Mouse (Mus musculus) MEL (cell line): ENCODE measurements around the gene Pla2g2f.

Experiments
- CHD2 ChIP-seq: IDR thresholded peaks from 2 replicates; pipeline ENCODE4 v1.6.1; 2011; ENCODE audit warnings: low read length, improper control_type of control experiment
- CTCF ChIP-seq, 3 experiments: IDR thresholded peaks in 2 of 3; conservative IDR thresholded peaks in 1 of 3; 2 replicates each; pipeline ENCODE4 v1.5.1; 2011 to 2012; ENCODE audit warnings: low read length in 3 of 3, low read depth in 2 of 3, mild to moderate bottlenecking in 2 of 3, improper control_type of control experiment in 1 of 3, inconsistent platforms in 1 of 3, mixed read lengths in 1 of 3, moderate library complexity in 1 of 3; ENCODE audit not compliant: control insufficient read depth in 1 of 3, insufficient read depth in 1 of 3, poor library complexity in 1 of 3, severe bottlenecking in 1 of 3
- E2F4 ChIP-seq: IDR thresholded peaks from 2 replicates; pipeline ENCODE4 v1.6.1; 2011; ENCODE audit warnings: low read depth, low read length, improper control_type of control experiment, borderline replicate concordance
- ELF1 ChIP-seq: IDR thresholded peaks from 2 replicates; pipeline ENCODE4 v1.6.1; 2014; ENCODE audit warnings: low read depth, mild to moderate bottlenecking, inconsistent platforms, low read length, improper control_type of control experiment, moderate library complexity
- EP300 ChIP-seq, 2 experiments: IDR thresholded peaks; 2 replicates each; pipeline ENCODE4 v1.6.1; 2011; ENCODE audit warnings: improper control_type of control experiment in 2 of 2, low read length in 2 of 2, low read depth in 1 of 2, mild to moderate bottlenecking in 1 of 2
- GATA1 ChIP-seq: IDR thresholded peaks from 2 replicates; pipeline ENCODE4 v1.6.1; 2011; ENCODE audit warnings: low read depth, low read length, improper control_type of control experiment
- JUND ChIP-seq: IDR thresholded peaks from 2 replicates; pipeline ENCODE4 v1.6.1; 2011; ENCODE audit warnings: low read depth, mild to moderate bottlenecking, improper control_type of control experiment, low read length
- KAT2A ChIP-seq: conservative IDR thresholded peaks from 2 replicates; pipeline ENCODE4 v1.6.1; 2012; ENCODE audit warnings: low read depth, low read length, improper control_type of control experiment, inconsistent platforms
- NRF1 ChIP-seq: IDR thresholded peaks from 2 replicates; pipeline ENCODE4 v1.6.1; 2014; ENCODE audit warnings: low read depth, mild to moderate bottlenecking, inconsistent platforms, low read length, improper control_type of control experiment, moderate library complexity; ENCODE audit not compliant: poor library complexity, insufficient read depth, severe bottlenecking
- POLR2A ChIP-seq, 2 experiments: IDR thresholded peaks; 2 replicates each; pipeline ENCODE4 v1.6.1; 2011 to 2012; ENCODE audit warnings: low read length in 2 of 2, mild to moderate bottlenecking in 2 of 2, control low read depth in 1 of 2, improper control_type of control experiment in 1 of 2, low read depth in 1 of 2, moderate library complexity in 1 of 2; ENCODE audit not compliant: control insufficient read depth in 1 of 2, insufficient read depth in 1 of 2, poor library complexity in 1 of 2
- RCOR1 ChIP-seq: IDR thresholded peaks from 2 replicates; pipeline ENCODE4 v1.6.1; 2012; ENCODE audit warnings: low read depth, mild to moderate bottlenecking, inconsistent platforms, low read length, improper control_type of control experiment
- UBTF ChIP-seq: IDR thresholded peaks from 2 replicates; pipeline ENCODE4 v1.6.1; 2012; ENCODE audit warnings: low read depth, mild to moderate bottlenecking, inconsistent platforms, low read length, improper control_type of control experiment, moderate library complexity, borderline replicate concordance; ENCODE audit not compliant: insufficient read depth
- ZKSCAN1 ChIP-seq: IDR thresholded peaks from 2 replicates; pipeline ENCODE4 v1.6.1; 2012; ENCODE audit warnings: low read depth, mild to moderate bottlenecking, inconsistent platforms, low read length, improper control_type of control experiment, moderate library complexity
- ZMIZ1 ChIP-seq: IDR thresholded peaks from 2 replicates; pipeline ENCODE4 v1.6.1; 2012; ENCODE audit warnings: low read depth, mild to moderate bottlenecking, inconsistent platforms, low read length, improper control_type of control experiment, moderate library complexity

- TF ChIP-seq JUND (no peak), ZKSCAN1 (no peak), RCOR1 (no peak), EP300 (IDR thresholded peaks at IDR 0.05; ENCODE audit: low read depth in 1 of 2, low read length in 2 of 2) (no peak), KAT2A (no peak), CHD2 (no peak), POLR2A (IDR thresholded peaks at IDR 0.05; ENCODE audit: control insufficient read depth in 1 of 2, insufficient read depth in 1 of 2, low read depth in 1 of 2, low read length in 2 of 2, poor library complexity in 1 of 2) (no peak), E2F4 (no peak), ZMIZ1 (no peak), CTCF (IDR thresholded peaks at IDR 0.05 in 2 of 3, conservative IDR thresholded peaks at IDR 0.05 in 1 of 3; ENCODE audit: control insufficient read depth in 1 of 3, insufficient read depth in 1 of 3, low read depth in 2 of 3, low read length in 3 of 3, poor library complexity in 1 of 3, severe bottlenecking in 1 of 3) (no peak), ELF1 (no peak), UBTF (no peak), NRF1 (no peak), GATA1 (no peak)
Observed at GRCm38 (mm10) chr4:138755983-138756382, 1.4 kb downstream of the Pla2g2f start.
